29 mouse cellular contexts compared by ENCODE assay signal in genomic region chr3:107622537-107622936, GRCm38 (mm10). TPM values are rescaled to one million over a fixed set of nuclear protein-coding genes. Genes with fewer than 3 reads are reported as not detected.
DNase-seq lines count a peak whose midpoint lies in the region.
"Had no signal": no experiment of that assay in that cellular context is flagged by ENCODE, and none has a peak within 500 bp of the region (broad histone marks: within the 10 kb centered on the region; RNA-seq: fewer than 3 reads in every experiment).

No protein-coding gene starts in this region.

- DNase-seq in cerebellum, adult 11-12 months, result peak; percentile 0
- DNase-seq in cerebellum, postnatal 36 days, result no peak
- DNase-seq in kidney, adult 18-20 months, result peak; percentile 1
- DNase-seq in kidney, postnatal 10 days, result no peak
- DNase-seq in right cerebral cortex, postnatal 10 days (ENCODE audit: low spot score in 2 of 2), result peak; percentile 12 to 16
- no peak for DNase-seq in right cerebral cortex, postnatal 4 days
- peak; percentile 10 for DNase-seq in urinary bladder, adult 2 months (ENCODE audit: low spot score)
- no peak for DNase-seq in urinary bladder, postnatal 25 days (ENCODE audit: low spot score)
- DNase-seq: adrenal gland, adult 8-10 months; adrenal gland, postnatal 25 days; cerebellum, adult 18-20 months; cerebellum, adult 9-10 months; cerebellum, postnatal 14 days; forebrain, postnatal 0 days; gastrocnemius, adult 2 months; gastrocnemius, postnatal 14 days; heart, adult 18-20 months had no signal

RNA-seq across cellular contexts. Expression of gene Gm10961, which starts 8.6 kb away (rescaled TPM):
- not detected in 2 replicates for polyA plus RNA-seq in urinary bladder, adult 2 months (2012; rRNA removed)
- polyA plus RNA-seq: activated CD4-positive, CD25-positive, alpha-beta regulatory T cell, adult 4 months; brain, embryonic 14.5 days; embryonic facial prominence, embryonic 12.5 days; embryonic facial prominence, embryonic 15.5 days; forebrain, embryonic 11.5 days; forebrain, embryonic 14.5 days; forebrain, postnatal 0 days; frontal cortex, adult 2 months; heart, embryonic 14.5 days; heart, postnatal 0 days; hindbrain, embryonic 10.5 days; hindbrain, embryonic 13.5 days; hindbrain, embryonic 16.5 days had no signal

RNA-seq across cellular contexts. Expression of gene Strip1, which starts 9.0 kb away (rescaled TPM):
- polyA plus RNA-seq in urinary bladder, adult 2 months (2012; rRNA removed), result 33.4 and 37.7 TPM in 2 replicates

RNA-seq across cellular contexts. Expression of gene Alx3, which starts 27.7 kb away (rescaled TPM):
- not detected in 2 replicates for polyA plus RNA-seq in urinary bladder, adult 2 months (2012; rRNA removed)
- polyA plus RNA-seq: activated CD4-positive, CD25-positive, alpha-beta regulatory T cell, adult 4 months; heart, embryonic 14.5 days; heart, postnatal 0 days had no signal

Comparison
In these comparisons a context has a peak if more than half of its experiments do, and no peak if none do; other contexts are left out.
1. DNase-seq: peak in cerebellum, adult 11-12 months (single experiment), kidney, adult 18-20 months (single experiment), right cerebral cortex, postnatal 10 days (2 of 2) and urinary bladder, adult 2 months (single experiment); none in cerebellum, postnatal 36 days (0 of 2), kidney, postnatal 10 days (single experiment), right cerebral cortex, postnatal 4 days (single experiment) and urinary bladder, postnatal 25 days (single experiment).